Mouse (Mus musculus) lung, postnatal 4 days (tissue): ENCODE data around the gene Defb48.

Source experiments
- DNase-seq, 2 experiments: peaks; one replicate each; pipeline ENCODE4 v3.0.0; 2021

Defb48 gene

GRCm38 (mm10) chr14:62984410-62984809, at the start of gene Defb48:
Gene Defb48, minus strand, starts transcription at chr14:62984510.
- no peak for DNase-seq

GRCm38 (mm10) chr14:63020524-63021156, 36.3 kb upstream of the Defb48 start:
- no peak for DNase-seq

DNA sequence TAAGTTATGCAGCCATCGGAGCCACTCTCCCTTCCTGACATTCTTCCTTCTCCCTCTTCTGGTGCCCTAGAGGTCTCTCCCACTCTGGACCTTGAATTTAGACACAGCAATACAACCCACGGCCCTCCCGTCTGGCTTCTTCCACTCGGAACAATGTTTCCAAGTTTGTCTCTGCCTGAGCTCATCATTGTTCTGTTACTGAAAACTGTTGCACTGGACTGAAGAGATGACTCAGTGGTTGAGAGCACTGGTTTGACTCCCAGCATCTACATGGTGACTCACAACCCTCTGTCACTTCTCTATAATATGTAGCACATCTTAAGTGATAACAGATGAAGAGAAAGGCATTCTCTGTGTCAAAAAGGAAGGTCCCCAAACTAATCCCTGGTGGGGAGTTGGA, 30.4 kb upstream of the Defb48 start:
- no peak for DNase-seq

DNA sequence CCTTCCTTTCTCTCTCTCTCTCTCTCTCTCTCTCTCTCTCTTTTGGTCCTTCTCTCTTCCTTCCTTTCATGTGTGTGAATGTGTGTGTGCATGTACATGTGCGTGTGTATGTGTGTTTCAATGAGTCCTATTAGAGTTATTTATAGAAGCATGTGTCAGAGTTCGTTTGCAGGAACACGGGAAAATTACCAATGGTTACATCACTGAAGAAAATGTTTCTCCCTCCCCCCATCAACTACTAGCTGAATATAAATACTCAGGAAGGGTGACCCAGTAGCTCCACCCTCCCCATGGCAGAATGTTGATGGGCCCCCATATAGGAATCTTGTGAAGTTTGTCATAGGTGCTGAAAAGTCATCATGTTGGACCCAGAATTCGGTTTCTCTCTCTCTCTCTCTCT, 28.8 kb upstream of the Defb48 start:
- DNase-seq: no peak

DNA sequence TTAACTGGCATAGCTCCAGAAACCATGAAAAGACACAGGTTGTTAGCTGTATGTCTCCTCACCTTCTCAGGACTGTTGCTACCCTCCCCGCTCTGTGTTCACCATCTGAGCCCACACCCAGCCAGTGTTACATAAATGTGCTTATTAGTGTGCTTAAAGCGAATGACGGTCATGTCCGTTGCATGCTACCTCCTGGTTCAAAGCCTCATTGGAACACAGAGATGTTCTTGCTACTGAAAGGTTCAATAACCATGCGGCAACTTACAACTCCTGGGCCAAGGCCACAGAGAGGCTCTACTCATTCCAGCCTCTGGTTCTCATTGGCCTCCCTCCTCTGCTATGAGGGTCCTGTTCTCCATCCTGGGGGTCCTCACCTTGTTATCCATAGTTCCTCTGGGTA, 27.2 kb upstream of the Defb48 start, which contains the start of gene Defb43:
Gene Defb43 (plus strand): TSS at position 301 of the 400 bp plus-strand sequence.
- no peak for DNase-seq

DNA sequence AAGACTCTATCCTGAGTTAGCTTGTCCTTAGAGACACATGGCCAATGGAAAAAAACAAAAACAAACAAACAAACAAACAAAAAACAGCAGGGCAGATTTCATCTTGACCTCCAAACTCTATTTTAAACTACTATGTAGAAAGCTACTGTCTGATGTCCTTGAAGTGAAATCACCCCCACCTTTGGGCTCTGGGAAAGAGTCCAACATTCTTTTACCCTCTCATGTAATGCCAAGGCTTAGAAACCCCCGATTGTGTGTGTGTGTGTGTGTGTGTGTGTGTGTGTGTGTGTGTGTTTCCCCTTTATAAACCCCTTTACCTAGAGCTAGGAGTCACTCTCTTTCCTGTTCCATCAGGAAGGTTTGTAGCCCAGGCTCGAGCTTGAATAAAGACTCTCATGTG, 18.3 kb upstream of the Defb48 start:
- no peak for DNase-seq

- DNase-seq: no peak
Measured at GRCm38 (mm10) chr14:62998977-62999376, 14.7 kb upstream of the Defb48 start.

GRCm38 (mm10) chr14:62997777-62998176, 13.5 kb upstream of the Defb48 start, which contains the start of gene Defb47:
Gene Defb47, plus strand, starts transcription at chr14:62998077.
- no peak for DNase-seq

DNA sequence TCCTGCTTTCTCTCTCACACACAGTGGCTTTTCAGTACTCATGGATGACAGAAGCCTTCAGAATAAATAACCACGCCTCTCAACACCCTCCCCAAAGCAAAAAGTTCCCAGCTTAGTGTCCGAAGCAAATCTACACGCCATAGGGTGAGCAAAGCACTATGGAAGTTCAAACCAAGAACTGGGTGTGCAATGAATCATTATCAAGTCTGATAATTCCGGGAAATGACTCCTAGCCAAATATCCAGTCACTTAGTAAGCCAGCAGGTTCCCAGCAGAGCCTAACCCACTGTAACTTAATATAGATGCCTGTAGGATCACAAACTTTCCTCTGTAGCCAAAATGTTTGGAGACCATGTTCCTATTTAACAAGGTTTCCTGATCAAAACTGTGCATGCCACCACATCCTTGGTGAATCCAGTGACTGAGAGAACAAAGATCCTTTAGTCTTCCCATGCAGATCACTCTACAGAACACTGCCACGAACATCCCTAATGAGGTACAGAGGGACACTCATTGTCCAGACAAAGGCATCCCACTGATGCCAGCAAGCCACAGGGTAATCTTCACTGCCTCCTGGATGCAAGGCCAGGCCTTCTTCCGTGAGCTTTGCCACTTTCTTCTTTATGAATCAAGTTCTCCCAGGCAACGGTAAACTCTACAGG, 7.7 kb upstream of the Defb48 start:
- no peak for DNase-seq

DNA sequence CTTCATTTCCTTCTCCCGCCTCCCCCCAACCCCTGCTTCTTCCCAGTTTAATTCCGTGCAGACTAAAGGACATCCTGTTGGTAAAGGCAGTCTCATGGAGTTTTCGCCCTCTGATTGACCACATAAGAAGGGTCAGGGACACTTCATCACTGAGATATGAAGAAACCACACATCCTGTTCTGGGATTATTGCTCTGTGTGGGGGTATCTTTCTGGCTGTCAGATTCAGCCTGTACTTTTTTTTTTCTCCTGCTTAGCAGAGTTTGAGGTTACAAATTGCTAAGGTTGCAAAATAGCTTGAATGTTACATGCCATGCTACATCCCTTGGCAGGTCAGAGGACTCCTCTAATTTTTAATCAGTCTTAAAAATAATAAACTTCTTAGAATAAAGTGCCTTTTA, 7.0 kb upstream of the Defb48 start:
- DNase-seq: no peak

DNA sequence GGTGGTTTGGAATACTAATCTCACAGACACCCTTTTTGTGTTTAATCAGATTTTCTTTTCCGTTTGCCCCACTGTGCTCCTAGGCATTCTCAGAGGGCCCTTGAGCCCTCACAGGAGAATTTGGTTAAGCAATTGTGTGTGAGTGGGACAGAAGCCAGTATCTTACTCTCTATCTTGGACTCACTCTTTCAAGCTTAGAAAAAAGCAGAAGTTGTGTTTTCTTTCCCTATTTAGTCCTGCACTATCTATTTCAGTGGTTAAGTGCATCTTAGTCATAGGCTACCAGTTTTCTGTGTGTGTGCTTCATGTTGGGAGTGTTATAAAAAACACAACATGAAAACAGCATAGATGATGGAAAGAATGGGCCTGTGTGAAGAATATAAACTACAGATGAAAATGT, 4.5 kb downstream of the Defb48 start:
- no peak for DNase-seq

DNA sequence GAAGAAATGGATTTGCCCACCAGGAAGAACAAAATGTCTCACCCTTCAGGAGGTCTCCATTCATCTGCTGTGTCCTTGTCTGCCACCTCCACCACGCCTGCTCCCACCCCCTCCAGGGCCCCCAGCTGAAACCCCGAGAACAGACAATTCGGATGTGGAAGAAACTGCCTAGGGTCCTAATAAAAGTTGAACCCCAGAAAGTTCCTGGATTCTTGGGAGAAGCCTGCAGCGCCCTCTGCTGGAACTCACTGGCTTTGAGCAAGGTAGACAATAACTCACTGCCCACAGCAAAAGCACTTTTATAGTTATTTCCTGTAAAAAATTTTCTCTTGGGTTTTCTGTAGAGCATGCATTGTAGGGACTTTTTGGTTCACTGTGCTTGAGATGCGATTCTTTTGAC, 9.3 kb downstream of the Defb48 start:
- DNase-seq: peak; percentile 52 to 74

DNA sequence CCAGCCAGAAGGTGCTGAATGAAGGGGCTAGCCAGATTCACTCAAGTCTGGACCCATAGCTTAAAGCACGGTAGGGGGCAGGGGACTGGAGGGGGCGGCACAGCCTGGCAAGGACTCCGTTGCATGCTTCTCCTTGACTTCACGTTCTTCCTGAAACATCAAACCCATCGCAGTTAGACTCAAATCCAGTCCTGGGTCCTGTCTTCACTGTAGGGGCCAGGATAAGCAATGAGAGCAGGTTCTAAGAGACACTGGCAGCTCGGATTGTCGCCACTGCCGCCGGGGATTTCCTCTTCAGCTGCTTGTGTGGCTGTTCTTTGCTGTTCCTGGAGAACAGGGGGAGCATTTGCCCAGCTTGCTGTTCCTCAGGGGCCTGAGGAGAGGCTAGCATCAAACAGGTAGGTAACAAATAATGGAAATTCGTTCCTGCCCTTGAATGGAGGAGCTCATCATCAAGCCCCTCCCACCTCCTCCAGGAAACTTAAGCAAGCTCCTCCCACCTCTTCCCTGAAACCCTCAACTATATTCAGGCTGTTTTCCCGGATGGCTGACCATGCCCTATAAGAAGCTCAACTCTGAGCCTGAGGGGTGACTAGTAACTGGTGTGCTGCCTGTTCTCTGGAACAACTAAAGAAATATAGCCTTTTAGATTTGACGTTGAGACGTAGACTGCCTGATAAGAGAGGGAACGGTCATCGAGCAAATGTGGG, 18.3 kb downstream of the Defb48 start:
- DNase-seq: no peak

DNA sequence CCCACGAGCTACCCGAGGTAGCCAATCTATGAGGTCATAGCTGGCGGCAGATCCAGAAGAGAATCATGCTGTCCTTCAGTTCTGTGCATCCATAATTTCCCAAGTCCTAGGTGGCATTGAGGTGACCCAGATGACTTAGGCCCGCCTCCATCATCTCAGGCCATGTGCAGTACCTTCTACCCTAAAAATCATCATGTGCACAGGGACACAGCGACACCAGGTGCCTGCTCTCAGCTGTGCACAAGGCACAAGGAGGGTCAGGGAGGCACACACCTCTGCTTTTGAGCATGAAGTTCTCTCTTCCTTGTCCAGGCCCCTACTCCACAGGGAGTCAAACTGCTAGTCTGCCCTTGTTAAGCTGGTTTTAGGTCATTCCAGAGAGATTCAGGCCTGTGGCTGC, 19.0 kb downstream of the Defb48 start:
- no peak for DNase-seq

DNA sequence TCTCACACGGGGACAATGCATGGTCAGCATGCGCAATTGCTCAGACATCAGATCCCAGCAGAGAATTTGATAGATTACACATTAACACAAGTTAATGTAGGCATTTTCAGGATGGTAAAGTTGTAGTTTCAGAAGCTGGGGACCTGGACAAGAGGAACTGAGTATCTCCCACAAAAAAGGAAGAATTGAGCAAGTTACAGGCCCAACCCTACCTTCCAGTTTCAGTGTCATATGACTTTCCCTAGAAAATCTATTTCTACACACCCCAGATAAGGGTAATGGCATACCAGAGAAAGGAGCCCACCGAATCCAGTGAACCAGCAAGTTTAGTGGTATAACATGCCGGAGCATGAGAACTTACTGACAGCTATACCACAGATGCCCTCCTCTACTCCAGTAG, 20.7 kb downstream of the Defb48 start:
- no peak for DNase-seq

DNA sequence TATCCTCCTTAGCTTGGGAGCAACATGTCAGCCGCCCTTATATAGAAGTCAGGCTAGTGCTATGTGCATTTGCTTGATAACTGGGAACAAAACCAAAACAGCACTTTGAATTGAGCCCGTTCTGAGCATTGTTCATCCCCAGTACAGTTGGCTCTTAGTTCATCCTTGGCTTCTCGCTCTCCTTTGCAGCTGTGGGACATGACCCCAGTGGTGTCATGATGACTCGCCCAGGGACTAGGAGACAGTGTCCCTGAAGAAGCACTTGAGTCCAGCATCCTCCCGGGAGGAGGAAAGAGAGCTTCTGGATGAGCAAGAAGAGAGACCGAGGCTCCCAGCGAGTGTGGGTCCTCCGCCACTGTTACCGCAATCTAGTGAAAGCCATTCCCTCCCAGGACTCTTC, 28.2 kb downstream of the Defb48 start:
- no peak for DNase-seq

- no peak for DNase-seq
Measured at GRCm38 (mm10) chr14:62946794-62947193, 37.5 kb downstream of the Defb48 start.

DNA sequence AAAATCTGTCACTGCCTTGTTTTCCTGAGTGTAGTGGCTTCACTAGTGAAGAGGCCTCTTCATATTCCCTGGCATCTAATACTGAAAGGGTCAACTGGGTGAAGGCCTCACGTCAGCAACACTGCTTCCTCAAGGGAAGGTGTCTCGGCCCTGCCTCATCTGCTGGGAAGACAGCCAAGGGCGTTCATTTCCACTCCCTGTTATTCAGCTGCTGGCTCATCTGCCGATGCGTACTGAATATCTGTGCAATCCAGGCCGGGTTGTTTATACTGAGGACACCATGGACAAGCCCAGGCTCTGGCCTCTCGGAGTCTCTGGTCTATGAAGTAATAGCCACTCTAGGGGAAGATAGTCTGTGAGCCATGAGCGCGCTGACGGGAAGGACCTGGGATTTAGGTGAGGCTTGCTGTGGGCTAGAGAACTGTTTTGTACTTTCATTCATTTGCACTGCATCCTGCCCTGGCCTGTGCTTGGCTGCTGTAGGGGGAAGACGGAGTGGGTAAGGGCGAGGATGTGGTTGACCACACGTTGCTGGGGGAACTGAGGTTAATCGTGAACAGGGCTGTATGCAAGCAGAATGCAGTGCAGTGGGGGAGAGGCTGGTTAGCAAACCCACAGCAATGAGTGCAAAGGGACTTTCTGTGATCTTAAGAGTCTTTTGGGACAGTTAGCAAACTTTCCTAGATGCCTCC, 43.8 kb downstream of the Defb48 start:
- peak; percentile 77 to 86 for DNase-seq

- no peak for DNase-seq
Measured at GRCm38 (mm10) chr14:62939435-62939834, 44.9 kb downstream of the Defb48 start.

DNA sequence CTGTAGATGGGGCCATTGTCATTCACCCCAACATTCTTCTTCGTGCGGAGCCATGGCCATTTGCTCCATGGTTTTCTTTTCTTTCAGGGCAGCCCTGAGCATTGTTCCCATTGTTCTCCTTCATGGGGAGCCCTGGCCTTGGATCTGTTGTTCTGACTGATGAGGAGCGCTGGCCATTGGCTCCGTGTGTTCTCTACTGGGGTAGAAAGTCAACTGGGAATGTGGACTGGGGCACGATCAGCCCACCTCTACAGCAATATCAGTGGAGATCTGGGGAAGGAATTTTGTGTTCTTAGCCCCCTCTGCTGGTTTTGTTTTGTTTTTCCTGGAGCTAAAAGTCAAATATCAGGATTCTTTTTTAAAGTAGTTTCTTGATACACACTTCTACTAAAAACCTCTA, 46.6 kb downstream of the Defb48 start:
- peak in 1 of 2 experiments; percentile 12 for DNase-seq

- DNase-seq: no peak
Measured at GRCm38 (mm10) chr14:62936631-62937380, 47.5 kb downstream of the Defb48 start.

GRCm38 (mm10) chr14:62935361-62935760, 48.9 kb downstream of the Defb48 start:
- DNase-seq: no peak

- no peak for DNase-seq
Measured at GRCm38 (mm10) chr14:62928101-62928541, 56.2 kb downstream of the Defb48 start.
